Mouse (Mus musculus) layer of hippocampus, adult 8-10 months (tissue): ENCODE measurements around the gene Mcoln3. TPM values are rescaled to one million over a fixed set of nuclear protein-coding genes. Genes with fewer than 3 reads are reported as not detected.

ENCODE experiments used
- DNase-seq, 2 experiments: peaks; one replicate each; pipeline ENCODE4 v3.0.0; 2022; ENCODE audit warnings: low spot score in 2 of 2
- total RNA-seq, 4 experiments: library from RNA; stranded (reverse); gene quantifications; 2 replicates each; pipeline ENCODE4 v1.2.4; 2022

Mcoln3 gene
- total RNA-seq, 4 experiments from 2014 or later: not detected

DNA sequence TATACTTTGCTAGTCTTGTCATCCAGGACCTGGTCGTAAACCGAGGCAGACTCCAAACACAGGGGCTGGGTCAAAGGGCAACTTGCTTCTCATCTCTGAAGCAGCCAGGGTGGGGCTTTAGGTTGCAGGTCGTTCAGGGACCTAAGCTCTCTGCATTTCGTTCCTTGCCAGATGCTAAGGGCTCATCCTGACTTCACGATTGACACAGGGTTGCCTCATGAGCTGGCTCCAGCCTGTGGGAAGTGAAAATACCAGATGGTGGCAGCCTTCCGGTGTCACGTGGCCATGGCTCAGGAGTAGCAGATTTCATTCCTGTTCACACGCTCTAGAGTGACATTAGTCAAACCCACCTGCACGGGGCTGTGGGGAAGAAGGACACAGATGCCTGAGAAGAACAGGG, 17.6 kb downstream of the Mcoln3 start:
- DNase-seq: no peak

DNA sequence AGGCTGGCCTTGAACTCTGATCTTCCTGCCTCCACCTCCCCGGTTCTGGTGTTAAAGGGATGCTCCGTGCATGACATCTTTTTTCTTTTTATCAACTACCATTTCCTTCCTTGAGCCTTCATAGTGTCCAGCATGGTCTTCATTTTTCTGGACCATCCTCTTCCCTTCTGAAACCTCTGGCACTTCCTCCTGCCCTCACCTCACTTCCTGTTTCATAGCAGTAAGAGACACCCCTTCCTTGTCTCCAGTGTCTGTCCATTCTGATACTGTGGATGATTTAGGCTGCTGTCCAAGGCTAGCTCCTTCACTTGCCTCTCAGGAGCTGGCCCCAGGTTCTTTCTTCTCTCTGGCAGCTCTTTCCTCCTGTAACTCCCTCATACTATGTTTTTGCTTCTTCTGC, 18.2 kb downstream of the Mcoln3 start:
- no peak for DNase-seq

DNA sequence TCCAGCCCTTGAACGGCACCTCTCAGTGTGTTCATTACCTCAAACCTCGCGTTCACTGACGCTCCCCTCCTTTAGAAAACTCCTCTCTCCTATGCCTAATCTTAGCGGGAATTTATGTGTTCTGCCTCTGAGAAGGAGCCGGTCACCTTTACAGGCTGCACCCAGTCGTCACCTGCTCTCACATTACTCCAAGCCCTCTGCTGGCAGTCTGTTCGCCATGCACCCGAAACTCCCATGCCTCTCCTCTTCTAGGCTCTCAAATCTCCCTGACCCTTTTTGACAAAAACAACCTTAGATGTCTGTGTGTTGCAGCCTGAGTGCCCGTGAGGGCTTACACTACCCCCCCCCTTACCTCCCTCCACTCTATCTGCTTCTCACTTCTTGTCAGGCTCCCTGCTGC, 19.2 kb downstream of the Mcoln3 start:
- DNase-seq: no peak

DNA sequence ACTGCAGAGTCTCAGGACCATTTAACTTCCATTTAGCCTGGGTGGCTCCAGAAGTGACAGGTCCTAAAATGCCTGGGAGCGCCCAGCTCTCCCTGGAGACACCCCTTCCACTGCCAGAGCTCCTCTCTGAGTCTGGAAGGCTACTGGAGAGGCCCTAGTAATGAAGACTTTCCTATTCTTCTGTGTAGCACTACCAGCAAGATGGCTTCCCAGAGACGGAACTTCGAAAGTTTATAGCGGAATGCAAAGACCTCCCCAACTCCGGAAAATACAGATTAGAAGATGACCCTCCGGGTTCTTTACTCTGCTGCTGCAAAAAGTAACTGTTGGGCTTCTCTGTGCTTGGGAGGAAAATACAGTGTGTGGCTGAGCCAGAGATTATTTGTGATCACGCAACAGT, 23.0 kb downstream of the Mcoln3 start:
- DNase-seq: no peak

DNA sequence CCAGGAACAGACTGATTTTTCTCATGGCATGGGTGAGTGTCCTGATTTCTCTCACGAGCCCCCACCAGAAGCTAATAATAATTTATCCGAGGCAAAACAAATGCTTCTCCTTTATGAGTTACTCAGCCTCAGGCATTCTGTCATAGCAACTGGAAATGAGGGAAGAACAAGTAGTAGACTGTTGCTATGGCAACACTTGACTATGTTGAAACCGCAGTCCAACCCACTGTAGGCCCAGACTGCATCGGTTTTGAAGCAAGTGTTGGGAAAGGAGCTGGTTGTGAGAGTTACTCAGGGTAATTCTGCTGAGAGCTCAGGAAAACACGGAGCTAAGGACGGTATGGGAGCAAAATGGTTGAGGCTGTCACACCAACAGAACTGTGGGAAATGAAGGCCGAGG, 25.3 kb downstream of the Mcoln3 start:
- DNase-seq: no peak

DNA sequence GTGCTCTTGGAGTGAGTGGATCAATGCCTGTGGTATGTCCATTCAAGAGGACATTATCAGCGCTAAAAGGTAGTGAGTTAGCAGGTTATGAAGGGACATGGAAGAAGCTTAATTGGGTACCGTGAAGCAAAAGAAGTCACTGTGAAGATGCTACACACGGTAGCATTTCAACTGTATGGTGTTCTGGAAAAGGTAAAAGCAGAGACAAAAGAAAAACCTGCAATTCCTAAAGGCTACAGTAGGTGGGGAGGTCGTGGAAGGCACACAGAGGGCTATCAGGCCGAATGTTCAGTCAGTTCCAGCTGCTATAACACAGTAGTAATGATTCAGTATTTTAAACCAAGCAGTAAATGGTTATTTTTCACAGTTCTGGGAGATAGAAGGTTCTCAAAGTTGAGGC, 28.3 kb downstream of the Mcoln3 start:
- DNase-seq: no peak

DNA sequence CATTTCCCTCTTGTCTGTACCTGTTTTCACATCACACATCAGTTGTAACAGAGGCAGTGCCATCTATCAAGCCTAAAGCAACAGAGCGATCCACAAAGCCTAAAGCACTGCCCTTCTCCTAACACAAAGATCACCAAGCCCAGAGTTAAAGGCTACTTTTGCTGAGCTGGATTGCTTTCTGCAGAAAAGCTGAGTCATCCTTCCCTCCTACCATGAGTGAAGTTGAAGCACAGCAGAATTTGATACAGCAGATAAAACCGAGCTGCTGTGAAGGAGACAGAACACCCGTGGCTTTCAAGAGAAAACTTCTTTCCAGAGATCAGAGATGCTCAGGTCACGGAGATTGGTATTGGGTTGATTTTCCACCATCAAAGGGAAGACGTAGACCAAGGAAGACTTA, 28.9 kb downstream of the Mcoln3 start:
- DNase-seq: no peak

DNA sequence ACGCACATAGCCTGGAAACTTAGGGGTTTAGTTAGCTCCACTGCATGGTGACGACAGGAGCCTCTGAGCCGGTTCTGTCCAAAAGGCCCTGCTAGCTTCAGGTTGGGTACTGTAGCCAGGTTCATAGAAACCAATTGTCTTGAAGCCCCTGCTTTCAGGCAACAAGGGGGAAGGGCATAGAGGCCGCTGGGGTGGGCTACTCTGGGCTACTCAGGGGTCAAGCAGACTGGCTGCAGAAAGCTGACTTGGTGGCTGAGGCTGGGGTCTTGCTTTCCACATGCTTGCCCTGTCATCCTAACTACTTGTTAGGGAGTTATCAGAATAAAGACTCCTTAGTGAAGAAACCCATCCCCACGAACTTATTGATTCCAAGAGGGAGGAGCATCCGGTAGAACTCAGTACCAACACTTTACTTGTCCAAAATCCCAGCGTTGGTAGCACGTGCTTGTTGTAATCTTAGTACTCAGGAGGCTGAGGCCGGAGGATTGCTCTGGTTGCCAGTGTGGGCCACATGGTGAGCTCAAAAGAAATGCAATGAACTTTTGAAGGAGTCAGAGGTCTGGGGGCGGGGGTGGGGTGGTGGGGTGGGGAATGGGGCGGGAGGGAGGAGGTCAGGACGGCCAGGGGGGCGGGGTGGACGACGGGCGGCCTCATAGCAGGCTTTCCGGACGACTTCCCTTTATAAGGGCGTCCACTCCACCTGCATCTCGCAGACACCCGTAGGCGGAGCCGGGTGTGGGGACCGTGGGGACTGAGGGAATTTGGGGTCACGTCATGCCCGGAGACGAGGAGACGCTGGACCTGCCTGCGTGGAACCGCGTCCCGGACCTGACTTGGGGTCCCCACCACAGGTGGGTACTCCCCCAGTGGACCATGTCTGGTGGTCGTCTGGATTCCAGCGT, 32.2 kb downstream of the Mcoln3 start, which contains the start of gene Mcoln2:
Mcoln2 (plus strand) TSS at position 678 of the 902 bp plus-strand sequence.
- no peak for DNase-seq

DNA sequence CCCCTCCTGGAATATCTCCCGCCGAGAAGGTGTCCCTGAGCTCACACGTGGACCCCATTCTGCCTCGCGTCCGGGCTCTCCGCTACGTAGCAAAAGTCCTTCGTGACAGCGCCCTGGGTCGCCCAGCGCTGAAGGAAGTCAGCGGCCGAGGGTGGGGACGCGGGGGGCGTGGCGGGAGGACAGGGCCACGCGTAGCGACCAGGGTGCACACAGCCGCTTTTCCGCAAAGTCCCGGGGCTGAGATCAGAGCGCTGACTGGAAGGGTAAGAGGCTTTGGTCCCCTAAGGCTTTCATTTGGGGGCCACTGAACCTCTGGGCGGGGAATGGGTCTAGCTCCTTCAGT, 32.8 kb downstream of the Mcoln3 start:
- DNase-seq: no peak

DNA sequence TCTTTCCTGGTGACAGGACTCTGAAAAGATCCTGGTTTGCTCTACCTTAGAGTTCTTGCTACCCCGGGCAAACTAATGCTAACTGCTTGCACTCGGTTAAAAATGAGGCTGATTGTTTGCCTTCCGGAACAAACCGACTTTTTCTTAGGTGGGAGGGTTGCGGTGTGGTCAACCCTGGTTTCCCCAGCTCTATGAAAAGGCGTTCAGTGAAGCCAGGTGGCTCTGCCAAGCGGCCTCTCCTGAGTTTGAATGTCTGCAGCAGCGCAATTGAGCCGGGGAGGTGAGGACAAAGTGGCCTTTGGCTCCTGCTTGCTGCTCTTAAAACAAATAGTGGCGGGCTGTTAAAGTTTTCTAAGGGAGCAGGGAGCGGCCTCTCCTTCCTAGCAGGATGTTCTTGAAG, 33.3 kb downstream of the Mcoln3 start:
- DNase-seq: no peak

DNA sequence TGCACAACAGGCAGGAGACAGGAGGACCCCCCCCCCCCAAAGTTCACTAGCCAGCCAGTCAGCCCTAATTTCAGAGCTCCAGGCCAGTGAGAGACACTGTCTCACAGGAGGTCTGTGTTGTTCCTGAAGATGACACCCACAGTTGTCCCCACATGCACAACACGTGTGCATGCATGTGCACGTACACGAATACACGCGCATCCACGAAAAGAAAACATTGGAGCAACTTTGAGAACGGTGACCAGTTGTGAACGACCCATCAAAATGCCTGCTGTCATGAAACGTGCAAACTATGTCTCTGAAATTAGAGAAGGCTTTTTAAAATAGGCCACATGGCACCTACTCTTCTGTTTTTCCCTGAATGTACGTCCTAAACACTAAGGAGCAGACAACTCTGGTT, 34.1 kb downstream of the Mcoln3 start:
- no peak for DNase-seq

DNA sequence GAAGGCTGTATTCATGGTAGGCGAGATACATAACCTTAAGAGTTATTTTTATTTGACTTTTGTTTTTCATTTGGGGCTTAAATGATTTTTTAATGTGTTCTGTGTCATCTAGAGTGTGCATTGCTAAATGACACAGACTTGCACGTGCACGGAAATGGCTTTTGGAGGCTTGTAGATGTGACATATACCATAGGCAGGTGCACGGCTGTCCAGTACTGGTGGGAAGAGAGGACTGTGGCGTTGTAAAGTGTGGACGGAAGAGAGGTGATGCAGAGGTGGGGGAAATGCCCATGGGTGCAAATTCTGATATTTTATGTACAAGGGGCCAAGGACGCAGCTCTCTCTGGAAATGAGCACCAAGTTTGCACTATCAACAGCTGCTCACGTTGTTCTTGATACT, 34.5 kb downstream of the Mcoln3 start:
- no peak for DNase-seq

DNA sequence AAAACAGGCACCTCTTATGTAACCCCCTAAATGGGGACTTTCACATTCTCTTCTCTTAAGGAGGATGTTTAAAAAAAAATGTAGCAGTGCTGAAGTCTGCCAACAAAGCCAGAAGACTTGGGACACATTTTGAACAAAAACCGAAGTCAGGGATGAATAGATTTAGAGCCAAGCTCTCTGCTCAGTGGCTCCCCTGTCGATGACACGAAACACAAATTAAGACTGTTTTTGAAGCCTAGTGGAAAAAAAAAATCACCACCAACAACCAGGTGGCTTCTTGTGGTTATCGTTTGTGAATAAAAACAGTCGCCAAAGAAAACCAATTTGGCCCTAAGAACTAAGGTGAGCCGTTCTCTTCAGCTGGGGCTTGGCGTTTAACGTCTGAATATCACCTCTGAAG, 35.1 kb downstream of the Mcoln3 start:
- DNase-seq: no peak

DNA sequence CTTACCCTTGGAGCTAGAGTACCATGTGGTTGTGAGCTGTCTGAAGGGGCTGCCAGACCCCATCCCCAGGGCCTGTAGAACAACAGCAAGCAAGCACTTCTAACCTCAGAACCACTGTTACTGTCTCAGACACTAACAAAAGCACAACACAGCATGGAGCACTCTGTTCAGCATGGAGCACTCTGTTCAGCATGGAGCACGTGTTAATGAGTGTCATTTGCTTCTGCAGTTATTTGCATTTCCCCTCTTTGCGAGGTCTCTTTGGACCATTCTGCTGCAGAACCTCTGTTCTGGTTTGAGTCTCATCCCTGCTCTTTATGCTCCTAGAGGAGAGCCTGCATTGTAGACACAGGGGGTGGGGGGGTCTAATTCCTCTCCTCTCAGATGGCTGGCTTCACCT, 35.7 kb downstream of the Mcoln3 start:
- no peak for DNase-seq

DNA sequence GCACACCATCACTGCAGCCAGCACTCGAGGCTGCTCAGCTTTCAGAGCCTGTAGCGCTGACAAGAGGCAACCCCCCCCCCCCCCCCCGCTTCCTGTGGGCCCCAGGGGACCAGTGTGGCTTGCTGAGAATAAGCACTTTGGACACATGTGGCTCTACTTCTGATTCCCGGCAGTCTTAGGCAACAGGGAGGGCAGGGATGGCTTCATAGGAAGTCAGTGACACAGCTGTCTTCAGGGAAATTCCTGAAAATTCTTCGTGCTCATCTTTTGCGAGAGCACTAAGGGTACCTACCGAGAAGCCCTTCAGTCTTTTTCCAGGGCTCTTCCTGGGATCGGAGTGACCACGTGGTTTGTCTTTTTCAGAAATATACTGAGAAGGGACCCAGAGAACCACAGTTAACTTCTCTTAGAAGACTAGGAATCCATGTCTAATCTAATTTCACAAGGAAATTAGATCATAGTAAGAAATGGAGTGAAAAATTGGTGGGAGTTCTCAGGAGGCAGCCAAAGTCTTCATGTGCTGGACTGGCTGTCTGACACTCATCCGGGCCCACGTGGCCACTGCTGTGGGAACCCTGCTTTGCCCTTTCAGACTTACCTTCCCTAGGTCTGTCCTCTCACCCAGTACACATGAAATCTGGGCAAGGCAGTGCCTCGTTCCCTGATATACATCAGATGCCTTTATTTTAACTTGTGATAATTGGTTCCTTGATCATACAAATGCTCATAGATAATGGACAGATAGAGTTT, 36.8 kb downstream of the Mcoln3 start:
- no peak for DNase-seq

DNA sequence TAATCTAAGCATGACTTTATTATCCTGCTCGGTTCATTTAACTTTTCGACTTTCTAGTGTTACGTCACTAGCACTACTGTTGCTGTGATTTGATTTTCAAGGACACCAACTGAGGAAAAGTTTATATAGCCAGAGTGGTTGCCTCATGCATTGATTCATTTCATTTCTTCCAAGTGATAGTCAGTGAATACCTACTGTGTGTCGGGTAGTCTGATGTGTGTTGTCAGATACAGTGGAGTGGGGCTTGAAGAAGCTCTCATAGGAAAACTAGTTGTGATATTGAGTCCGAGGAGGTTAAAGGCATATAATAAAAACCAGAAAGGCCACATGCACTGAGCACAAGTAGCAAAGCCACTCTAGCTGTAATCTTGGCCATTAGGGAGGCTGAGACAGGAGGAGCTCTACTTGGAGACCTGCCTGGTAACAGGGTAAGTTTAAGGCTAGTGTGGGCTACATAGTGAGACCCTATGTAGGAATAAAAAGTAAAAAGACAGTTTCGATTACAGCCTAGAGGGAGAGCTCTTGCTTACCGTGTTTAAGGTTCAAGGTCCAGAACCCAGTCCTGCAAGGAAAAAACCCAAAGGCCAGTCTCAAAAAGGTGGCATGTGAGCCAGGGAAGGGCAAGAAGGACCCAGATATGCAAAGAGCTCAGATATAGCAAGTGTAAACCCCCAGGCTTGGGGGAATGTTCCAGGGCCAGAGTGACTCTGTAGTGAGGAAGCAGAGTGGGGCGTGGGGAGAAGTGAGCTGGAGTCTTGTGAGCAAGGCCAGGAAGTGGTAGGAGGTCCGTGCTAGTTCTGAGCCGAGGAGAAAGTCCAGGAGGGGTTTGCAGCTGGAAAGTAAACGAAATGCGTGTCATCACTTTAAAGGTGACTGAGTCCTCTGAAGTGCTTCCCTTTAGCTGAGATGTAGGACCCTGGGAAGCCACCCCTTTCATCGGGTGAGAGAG, 38.7 kb downstream of the Mcoln3 start:
- no peak for DNase-seq

DNA sequence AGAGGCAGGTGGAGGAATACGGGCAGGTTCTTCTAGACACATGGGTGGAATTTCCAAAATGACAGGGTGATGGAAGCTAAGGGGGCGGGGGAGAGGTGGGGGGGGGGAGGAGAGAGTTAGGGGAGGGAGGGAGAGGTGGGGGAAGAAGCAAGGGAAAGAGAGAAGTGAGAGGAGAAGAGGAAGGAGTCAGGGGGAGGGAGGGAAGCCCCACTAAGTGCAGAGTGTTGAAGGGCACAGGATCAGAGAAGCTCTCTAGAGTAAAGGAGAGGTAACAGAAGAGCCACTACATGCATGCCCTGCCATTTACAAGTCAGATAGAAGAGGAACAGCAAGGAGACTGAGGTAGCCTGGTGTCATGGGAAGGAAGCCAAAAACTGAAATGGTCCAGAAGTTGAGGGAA, 39.6 kb downstream of the Mcoln3 start:
- no peak for DNase-seq

DNA sequence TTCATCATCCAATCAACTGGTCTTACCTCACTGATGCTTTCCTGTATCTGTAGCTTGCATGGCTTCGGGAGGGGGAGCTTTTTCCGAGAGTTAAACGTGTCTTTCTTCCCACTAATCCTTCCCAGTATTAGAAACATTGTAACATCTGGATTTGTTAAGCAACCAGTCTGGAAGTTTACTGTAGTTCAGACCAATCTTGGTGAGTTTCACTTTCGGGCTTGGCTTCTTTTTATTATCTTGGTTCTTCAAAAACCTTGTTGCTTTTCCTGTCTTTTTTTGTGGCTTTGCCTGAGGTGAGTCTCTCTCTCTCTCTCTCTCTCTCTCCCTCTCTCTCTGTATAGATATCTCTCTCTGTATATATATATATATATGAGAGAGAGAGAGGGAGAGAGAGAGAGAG, 40.8 kb downstream of the Mcoln3 start:
- DNase-seq: no peak

DNA sequence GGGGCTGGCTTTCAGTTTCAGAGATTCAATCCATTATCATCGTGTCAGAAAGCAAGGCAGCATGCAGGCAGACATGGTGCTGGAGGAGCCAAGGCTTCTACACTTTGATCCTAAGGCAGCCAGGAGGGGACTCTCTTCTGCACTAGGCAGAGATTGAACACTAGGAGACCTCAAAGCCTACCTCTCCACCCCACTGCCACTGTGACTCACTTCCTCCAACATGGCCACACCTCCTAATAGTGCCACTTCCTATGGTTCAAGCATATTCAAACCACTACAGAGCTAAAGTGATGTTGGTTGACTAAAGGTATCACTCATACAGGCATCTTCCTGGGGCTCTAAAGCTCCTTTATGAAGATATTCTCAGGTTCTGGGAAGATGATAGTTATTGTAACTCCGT, 42.1 kb downstream of the Mcoln3 start:
- no peak for DNase-seq

DNA sequence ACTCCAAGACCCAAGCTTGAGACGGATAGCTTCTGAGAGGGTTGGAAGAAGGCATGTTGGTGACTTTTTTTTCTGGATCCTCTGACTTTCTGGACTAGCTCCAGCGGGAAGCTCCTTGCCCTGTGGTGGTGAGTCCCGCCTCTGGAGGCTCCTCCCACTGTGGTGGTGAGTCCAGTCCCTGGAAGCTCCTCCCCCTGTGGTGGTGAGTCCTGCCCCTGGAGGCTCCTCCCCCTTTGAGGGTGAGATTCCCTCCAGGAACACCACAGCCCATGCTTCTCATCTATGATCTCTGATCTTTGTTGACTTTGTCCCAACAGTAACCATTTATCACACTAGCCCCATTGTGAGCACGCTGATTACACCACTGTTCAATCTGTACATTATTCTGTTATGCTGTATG, 44.9 kb downstream of the Mcoln3 start:
- no peak for DNase-seq

DNA sequence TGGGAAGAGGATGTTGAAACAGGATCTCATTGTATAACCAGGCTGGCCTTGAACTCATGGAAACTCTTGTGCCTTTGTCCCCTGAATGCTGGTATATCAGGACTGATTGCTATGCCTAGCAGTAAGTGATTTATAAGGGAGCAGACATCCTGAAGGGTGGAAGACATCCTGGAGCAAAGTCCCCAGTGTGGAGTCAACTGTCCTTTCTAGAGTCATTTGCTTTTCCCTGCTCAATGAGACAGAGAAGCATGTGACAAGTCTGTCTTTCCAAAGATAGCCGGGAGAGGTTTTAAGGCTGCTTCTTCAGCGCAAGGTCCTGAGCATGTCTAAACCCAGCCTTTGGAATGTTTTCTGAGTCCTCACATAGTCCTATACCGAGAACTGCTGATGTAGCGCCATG, 52.1 kb downstream of the Mcoln3 start:
- no peak for DNase-seq

DNA sequence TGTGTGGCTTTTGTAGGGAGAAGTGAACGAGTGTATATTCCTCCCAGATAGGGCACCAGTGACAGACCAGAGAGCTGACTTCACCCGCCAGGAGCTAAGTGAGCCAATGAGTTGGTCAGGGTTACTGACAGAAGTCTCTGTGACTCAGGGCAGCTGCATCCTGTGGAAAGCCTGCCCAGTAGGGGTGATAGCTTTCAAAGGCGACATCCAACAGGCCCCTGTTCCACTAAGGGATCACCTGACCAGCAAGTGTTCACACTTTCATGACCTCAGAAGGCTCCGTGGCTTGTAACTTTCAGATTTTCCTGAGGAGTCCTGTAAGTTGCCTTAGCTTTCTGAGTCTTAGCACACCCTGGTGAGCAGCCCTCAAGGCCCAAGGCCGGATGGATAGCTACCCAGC, 55.8 kb downstream of the Mcoln3 start:
- DNase-seq: no peak
